Mouse (Mus musculus) heart, embryonic 14.5 days (tissue): ENCODE results near the gene Il33. TPM values are rescaled to one million over a fixed set of nuclear protein-coding genes. Genes with fewer than 3 reads are reported as not detected.

ENCODE experiments used
- ATAC-seq: fragments of 200-750 bp; cut with Nextera tagmentation; 2 replicates; pipeline ENCODE4 v1.8.0; 2017; ENCODE audit warnings: low read depth, moderate TSS enrichment; ENCODE audit not compliant: insufficient number of reproducible peaks, insufficient read depth, low FRiP score
- H3K27ac ChIP-seq, 2 experiments: fragments of 200-500 bp in 1 of 2; fragments of 300-500 bp in 1 of 2; sonication (generic) in 1 of 2; replicated peaks in 1 of 2; 2 replicates each; pipeline ENCODE4 v1.5.1; 2012 to 2014; ENCODE audit warnings: low read depth in 2 of 2, low read length in 2 of 2, control low read depth in 1 of 2, mild to moderate bottlenecking in 1 of 2, mixed read lengths in 1 of 2; ENCODE audit not compliant: control insufficient read depth in 1 of 2, insufficient read depth in 1 of 2
- H3K27me3 ChIP-seq: fragments of 300-500 bp; sonication (generic); 2 replicates; pipeline ENCODE4 v1.6.1; 2014; ENCODE audit warnings: mild to moderate bottlenecking, low read length, control low read depth; ENCODE audit not compliant: control insufficient read depth, insufficient read depth
- H3K36me3 ChIP-seq: fragments of 300-500 bp; sonication (generic); 2 replicates; pipeline ENCODE4 v1.6.1; 2014; ENCODE audit warnings: mild to moderate bottlenecking, control low read depth, low read length, mixed read lengths; ENCODE audit not compliant: control insufficient read depth, insufficient read depth
- H3K4me1 ChIP-seq, 2 experiments: fragments of 200-500 bp in 1 of 2; fragments of 300-500 bp in 1 of 2; sonication (generic) in 1 of 2; 2 replicates each; pipeline ENCODE4 v1.6.1; 2012 to 2014; ENCODE audit warnings: low read length in 2 of 2, control low read depth in 1 of 2, mixed read lengths in 1 of 2; ENCODE audit not compliant: control insufficient read depth in 2 of 2, insufficient read depth in 2 of 2
- H3K4me2 ChIP-seq: fragments of 300-500 bp; sonication (generic); 2 replicates; pipeline ENCODE4 v1.6.1; 2014; ENCODE audit warnings: mild to moderate bottlenecking, low read length
- H3K4me3 ChIP-seq, 2 experiments: fragments of 200-500 bp in 1 of 2; fragments of 300-500 bp in 1 of 2; sonication (generic) in 1 of 2; 2 replicates each; pipeline ENCODE4 v1.5.1; 2012 to 2014; ENCODE audit warnings: low read length in 2 of 2, mild to moderate bottlenecking in 2 of 2, control low read depth in 1 of 2, low read depth in 1 of 2, moderate library complexity in 1 of 2; ENCODE audit not compliant: control insufficient read depth in 1 of 2, insufficient read depth in 1 of 2
- H3K9ac ChIP-seq: fragments of 300-500 bp; sonication (generic); 2 replicates; pipeline ENCODE4 v1.6.1; 2014; ENCODE audit warnings: mild to moderate bottlenecking, low read length
- H3K9me3 ChIP-seq: fragments of 300-500 bp; sonication (generic); 2 replicates; pipeline ENCODE4 v1.6.1; 2016; ENCODE audit warnings: low read length, control low read depth; ENCODE audit not compliant: control insufficient read depth
- WGBS: fragments of 180-500 bp; shearing (Covaris S2); extraction: QIAGEN DNeasy Blood & Tissue Kit; methylation state at CpG from one replicate; pipeline ENCODE4 v1.1.7; 2014; 5-methylcytosine and 5-hydroxymethylcytosine counted together
- polyA plus RNA-seq: library from polyadenylated mRNA; unstranded; fragments of >200 nt; fragmentation: Nextera tagmentation; extraction: Ambion mirVana; gene quantifications from 2 replicates; pipeline ENCODE4 v1.2.1, GENCODE M21; 2014

Gene Il33
- 5.5 and 6.8 TPM in 2 replicates for polyA plus RNA-seq

GRCm38 (mm10) chr19:29924638-29925258 lies at the start of gene Il33:
Gene Il33, plus strand, starts transcription at chr19:29925114.
- no peak within 1 kb of the TSS for H3K4me3 ChIP-seq
- H3K9ac ChIP-seq = no peak within 1 kb of the TSS
- 0 out of 4 replicates have a peak within 1 kb of the TSS, but pooled peaks of 1 of the 2 experiments have one; percentile 16 for H3K27ac ChIP-seq
- peak within 1 kb of the TSS; percentile 47 for H3K4me2 ChIP-seq
- 34% methylated on average over 10 of the region's 10 CpGs for WGBS
- H3K4me1 ChIP-seq = peaks cover 6 to 20% of the 10 kb centered on the region in 2 experiments
- H3K36me3 ChIP-seq = no peaks in the 10 kb centered on the region
- no peaks in the 10 kb centered on the region for H3K27me3 ChIP-seq
- ATAC-seq = no peak
- H3K9me3 ChIP-seq = no peaks in the 10 kb centered on the region

- WGBS = 67% methylated on average over 10 of the region's 10 CpGs
- H3K27ac ChIP-seq = no peak overlapping the region
These were observed 47.3 kb upstream of the Il33 start for GRCm38 (mm10) chr19:29877422-29878291.

GRCm38 (mm10) chr19:29878896-29879504 lies 45.9 kb upstream of the Il33 start:
- no peak overlapping the region for H3K4me3 ChIP-seq
- no peaks in the 10 kb centered on the region for H3K36me3 ChIP-seq
- H3K4me2 ChIP-seq = no peak overlapping the region
- WGBS = 74% methylated on average over 8 of the region's 8 CpGs
- H3K27me3 ChIP-seq = no peaks in the 10 kb centered on the region
- no peak overlapping the region for H3K27ac ChIP-seq
- no peaks in the 10 kb centered on the region; the same call in 1 of the 2 replicates for H3K9me3 ChIP-seq
- no peak overlapping the region for H3K9ac ChIP-seq
- no peaks in the 10 kb centered on the region for H3K4me1 ChIP-seq
- no peak for ATAC-seq

More at GRCm38 (mm10) chr19:29877422-29878291, 47.3 kb upstream of the Il33 start:
- Histone ChIP-seq H3K4me3 (no peak overlapping the region), H3K4me2 (no peak overlapping the region), H3K9me3 (no peaks in the 10 kb centered on the region; the same call in 1 of the 2 replicates), H3K36me3 (no peaks in the 10 kb centered on the region), H3K9ac (no peak overlapping the region), H3K27me3 (no peaks in the 10 kb centered on the region), H3K4me1 (no peaks in the 10 kb centered on the region)
- ATAC-seq = no peak

- WGBS = 89% methylated on average over 4 of the region's 4 CpGs
- no peak for ATAC-seq
- Histone ChIP-seq H3K4me2 (no peak overlapping the region), H3K27ac (no peak overlapping the region), H3K9ac (no peak overlapping the region), H3K4me1 (no peaks in the 10 kb centered on the region), H3K9me3 (no peaks in the 10 kb centered on the region), H3K27me3 (no peaks in the 10 kb centered on the region), H3K36me3 (no peaks in the 10 kb centered on the region), H3K4me3 (no peak overlapping the region)
These were observed 44.0 kb upstream of the Il33 start for GRCm38 (mm10) chr19:29880918-29881317.

- Histone ChIP-seq H3K27me3 (no peaks in the 10 kb centered on the region), H3K4me1 (no peaks in the 10 kb centered on the region), H3K9ac (no peak overlapping the region), H3K27ac (no peak overlapping the region), H3K36me3 (no peaks in the 10 kb centered on the region), H3K9me3 (no peaks in the 10 kb centered on the region), H3K4me2 (no peak overlapping the region), H3K4me3 (no peak overlapping the region)
- WGBS = 77% methylated on average over 3 of the region's 3 CpGs
- ATAC-seq = no peak
These were observed 42.2 kb upstream of the Il33 start for GRCm38 (mm10) chr19:29882696-29883095.

- no peak overlapping the region for H3K9ac ChIP-seq
- no peaks in the 10 kb centered on the region for H3K4me1 ChIP-seq
- whole genome bisulfite sequencing = 66% methylated on average over 6 of the region's 6 CpGs
- no peaks in the 10 kb centered on the region for H3K27me3 ChIP-seq
- H3K27ac ChIP-seq = no peak overlapping the region
- H3K9me3 ChIP-seq = no peaks in the 10 kb centered on the region
- H3K36me3 ChIP-seq = no peaks in the 10 kb centered on the region
- H3K4me3 ChIP-seq = no peak overlapping the region
- H3K4me2 ChIP-seq = no peak overlapping the region
- no peak for ATAC-seq
These were observed 39.4 kb upstream of the Il33 start for GRCm38 (mm10) chr19:29885548-29885947.

GRCm38 (mm10) chr19:29887476-29887875 lies 37.4 kb upstream of the Il33 start:
- H3K4me2 ChIP-seq = no peak overlapping the region
- H3K4me3 ChIP-seq = no peak overlapping the region
- WGBS = 83% methylated on average over 2 of the region's 2 CpGs
- H3K36me3 ChIP-seq = no peaks in the 10 kb centered on the region
- no peaks in the 10 kb centered on the region for H3K9me3 ChIP-seq
- H3K27ac ChIP-seq = no peak overlapping the region
- H3K27me3 ChIP-seq = no peaks in the 10 kb centered on the region
- H3K4me1 ChIP-seq = no peaks in the 10 kb centered on the region
- no peak for ATAC-seq
- no peak overlapping the region for H3K9ac ChIP-seq
